Mouse (Mus musculus) layer of hippocampus, adult 2 months (tissue): ENCODE measurements around the gene Cacnb2. TPM values are rescaled to one million over a fixed set of nuclear protein-coding genes. Genes with fewer than 3 reads are reported as not detected.
A peak's percentile ranks its signal among the peaks of the same experiment; 100 is the strongest.

Experiments used
- DNase-seq, 2 experiments: peaks; one replicate each; pipeline ENCODE4 v3.0.0; 2022; ENCODE audit warnings: low spot score in 2 of 2
- H3K27ac ChIP-seq: fragments of 200-600 bp; 2 replicates; pipeline ENCODE4 v1.8.1; 2022
- H3K4me3 ChIP-seq: fragments of 200-600 bp; 2 replicates; pipeline ENCODE4 v1.8.1; 2022; ENCODE audit warnings: mild to moderate bottlenecking
- CTCF ChIP-seq: fragments of 200-600 bp; conservative IDR thresholded peaks from 2 replicates; pipeline ENCODE4 v1.8.1; 2022; ENCODE audit warnings: antibody characterized with exemption, mild to moderate bottlenecking, moderate library complexity
- total RNA-seq, 2 experiments: library from RNA; stranded (reverse); gene quantifications; 2 replicates each; pipeline ENCODE4 v1.2.3; 2021

Cacnb2 gene
- total RNA-seq, 2 experiments from 2014 or later, result 90.1 to 98.7 TPM

GRCm38 (mm10) chr2:14744761-14745160 lies 141.9 kb downstream of the Cacnb2 start:
- H3K27ac ChIP-seq, result no peak overlapping the region
- no peak for DNase-seq
- TF ChIP-seq CTCF, result no peak
- no peak overlapping the region for H3K4me3 ChIP-seq

- Histone ChIP-seq H3K4me3 (no peak overlapping the region), H3K27ac (peak overlapping the region; percentile 86)
- no peak for DNase-seq
- no peak for TF ChIP-seq CTCF
Observed at GRCm38 (mm10) chr2:14762846-14763245, 160.0 kb downstream of the Cacnb2 start.

- TF ChIP-seq CTCF, result no peak
- H3K4me3 ChIP-seq, result no peak overlapping the region; the same call in 1 of the 2 replicates
- DNase-seq, result peak; percentile 30 to 72
- peak overlapping the region; percentile 86 for H3K27ac ChIP-seq
Observed at GRCm38 (mm10) chr2:14763931-14764330, 161.0 kb downstream of the Cacnb2 start.

GRCm38 (mm10) chr2:14769448-14769847 lies 166.6 kb downstream of the Cacnb2 start:
- TF ChIP-seq CTCF, result no peak
- Histone ChIP-seq H3K4me3 (no peak overlapping the region), H3K27ac (no peak overlapping the region)
- DNase-seq, result no peak

- Histone ChIP-seq H3K27ac (no peak overlapping the region), H3K4me3 (no peak overlapping the region)
- no peak for TF ChIP-seq CTCF
- DNase-seq, result no peak
Observed at GRCm38 (mm10) chr2:14770635-14771034, 167.7 kb downstream of the Cacnb2 start.

- Histone ChIP-seq H3K27ac (no peak overlapping the region), H3K4me3 (no peak overlapping the region)
- TF ChIP-seq CTCF, result no peak
- no peak for DNase-seq
Observed at GRCm38 (mm10) chr2:14774375-14774774, 171.5 kb downstream of the Cacnb2 start.

- Histone ChIP-seq H3K27ac (0 out of 2 replicates have a peak overlapping the region, but pooled peaks have one; percentile 1), H3K4me3 (no peak overlapping the region)
- no peak for DNase-seq
- TF ChIP-seq CTCF, result no peak
Observed at GRCm38 (mm10) chr2:14774857-14775495, 172.1 kb downstream of the Cacnb2 start.

- H3K4me3 ChIP-seq, result no peak overlapping the region
- DNase-seq, result no peak
- no peak for TF ChIP-seq CTCF
- H3K27ac ChIP-seq, result no peak overlapping the region
Observed at GRCm38 (mm10) chr2:14787983-14788382, 185.1 kb downstream of the Cacnb2 start.

GRCm38 (mm10) chr2:14801446-14802046 lies 198.7 kb downstream of the Cacnb2 start:
- no peak for TF ChIP-seq CTCF
- DNase-seq, result no peak
- no peak overlapping the region for H3K4me3 ChIP-seq
- no peak overlapping the region for H3K27ac ChIP-seq

- TF ChIP-seq CTCF, result no peak
- DNase-seq, result no peak
- H3K4me3 ChIP-seq, result no peak overlapping the region
- no peak overlapping the region for H3K27ac ChIP-seq
Observed at GRCm38 (mm10) chr2:14807650-14808347, 204.9 kb downstream of the Cacnb2 start.

- TF ChIP-seq CTCF, result no peak
- no peak overlapping the region for H3K27ac ChIP-seq
- no peak overlapping the region for H3K4me3 ChIP-seq
- DNase-seq, result no peak
Observed at GRCm38 (mm10) chr2:14814977-14815376, 212.1 kb downstream of the Cacnb2 start.

- TF ChIP-seq CTCF, result no peak
- Histone ChIP-seq H3K4me3 (no peak overlapping the region), H3K27ac (no peak overlapping the region)
- DNase-seq, result no peak
Observed at GRCm38 (mm10) chr2:14818651-14819050, 215.8 kb downstream of the Cacnb2 start.

- no peak for DNase-seq
- TF ChIP-seq CTCF, result no peak
- Histone ChIP-seq H3K4me3 (no peak overlapping the region), H3K27ac (no peak overlapping the region)
Observed at GRCm38 (mm10) chr2:14820946-14821345, 218.1 kb downstream of the Cacnb2 start.
